Mouse (Mus musculus) ovary, postnatal 14 days (tissue): ENCODE data around the gene Lrp4.
A peak's percentile ranks its signal among the peaks of the same experiment; 100 is the strongest.

Experiments
- DNase-seq: peaks from one replicate; pipeline ENCODE4 v3.0.0; 2022; ENCODE audit warnings: low spot score

Lrp4 gene

DNA sequence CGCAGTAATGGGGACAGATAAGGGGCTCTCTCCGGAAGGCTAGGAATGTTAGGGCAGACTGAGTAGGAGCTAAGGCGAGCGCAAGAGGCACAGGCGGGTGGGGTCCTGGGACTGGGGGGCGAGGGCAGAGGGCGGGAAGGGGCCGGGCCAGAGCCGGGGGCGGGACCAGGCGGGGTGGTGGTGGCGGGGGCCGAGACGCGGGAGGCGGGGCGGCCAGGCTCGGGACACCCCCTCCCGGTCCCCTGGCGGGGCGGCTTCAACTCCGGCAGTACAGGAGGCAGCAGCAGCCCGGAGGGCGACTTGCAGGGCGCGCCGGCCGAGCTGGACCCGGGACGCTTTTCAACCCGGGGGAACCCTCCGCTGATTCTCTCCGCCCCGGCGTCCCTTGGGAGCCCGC, at the start of gene Lrp4:
TSS of gene Lrp4 (plus strand) at position 253 of the 397 bp plus-strand sequence.
- peak; percentile 46 for DNase-seq

DNA sequence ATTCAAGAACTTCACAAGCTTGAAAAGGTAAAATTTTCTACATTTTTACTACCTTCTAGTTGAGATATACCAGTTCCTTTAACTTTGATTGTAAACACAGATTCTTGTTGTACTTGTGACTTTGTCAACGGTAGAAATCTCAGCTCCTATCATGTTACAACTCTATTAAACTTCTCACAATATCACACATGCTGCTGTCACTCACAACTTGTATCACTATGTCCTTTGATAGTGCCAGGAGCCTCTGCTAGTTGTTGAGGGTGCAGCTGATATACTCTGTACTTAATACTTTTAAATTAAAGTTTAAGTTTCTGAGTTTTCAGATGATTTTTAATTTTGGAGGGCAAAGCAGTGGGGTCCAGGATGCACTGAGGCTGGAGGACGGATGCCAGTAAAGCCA, 49.3 kb upstream of the Lrp4 start:
- DNase-seq = no peak

DNA sequence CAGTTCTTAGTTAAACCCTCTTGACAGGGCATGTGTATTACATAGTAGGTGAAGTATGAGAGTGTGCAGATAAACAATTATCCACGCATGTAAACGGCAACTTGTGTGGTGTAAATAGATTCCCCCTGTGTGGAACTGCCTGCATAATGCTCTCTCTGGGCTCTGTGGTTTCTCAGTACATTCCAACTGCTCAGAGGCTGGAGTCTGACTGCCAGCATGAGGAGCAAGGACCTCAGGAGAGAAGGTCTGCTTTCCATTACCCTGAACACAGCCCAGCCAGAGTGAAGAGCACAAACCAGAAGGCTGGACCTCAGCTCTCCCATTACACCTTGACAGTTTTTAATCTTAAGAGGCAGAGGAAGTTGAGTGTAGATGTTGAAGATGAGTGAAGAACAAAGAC, 45.8 kb upstream of the Lrp4 start:
- DNase-seq = no peak

DNA sequence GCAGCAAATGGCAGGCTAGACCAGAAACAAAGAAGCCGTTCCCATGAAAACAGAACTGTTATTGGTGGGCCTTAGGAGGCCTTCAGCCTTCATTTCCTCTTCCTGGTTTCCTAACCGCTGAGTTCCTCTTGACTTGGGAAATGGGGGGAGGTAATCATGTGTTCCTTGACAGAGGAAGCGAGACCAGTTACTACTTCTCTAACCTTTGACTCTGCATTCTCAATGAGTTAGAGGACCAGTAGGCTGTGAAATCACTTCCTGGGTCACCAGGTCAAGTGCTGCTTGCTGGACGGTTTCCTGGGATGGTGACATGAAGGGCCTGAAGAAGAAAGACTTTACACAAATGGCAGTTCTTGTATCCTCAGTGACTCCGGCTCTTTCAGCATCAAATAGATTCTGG, 45.0 kb upstream of the Lrp4 start:
- no peak for DNase-seq

DNA sequence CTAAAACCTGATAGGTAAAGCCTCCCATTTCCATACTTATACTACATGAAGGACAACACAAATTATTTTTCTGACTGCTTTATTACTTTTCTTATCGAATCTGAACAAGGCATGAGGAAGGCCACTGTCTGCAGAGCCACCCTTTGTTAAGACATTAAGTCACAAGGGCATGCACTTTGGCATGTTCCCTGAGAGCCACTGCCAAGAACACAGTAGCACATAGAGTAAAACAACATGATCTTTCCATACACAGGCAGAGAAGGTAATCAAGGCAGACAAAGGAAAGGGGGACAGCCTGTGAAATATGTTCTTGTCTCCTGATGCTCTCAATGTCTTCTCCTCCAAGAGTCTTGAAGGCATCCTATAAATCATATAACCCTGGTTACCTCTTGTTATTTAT, 43.5 kb upstream of the Lrp4 start:
- DNase-seq = no peak

DNA sequence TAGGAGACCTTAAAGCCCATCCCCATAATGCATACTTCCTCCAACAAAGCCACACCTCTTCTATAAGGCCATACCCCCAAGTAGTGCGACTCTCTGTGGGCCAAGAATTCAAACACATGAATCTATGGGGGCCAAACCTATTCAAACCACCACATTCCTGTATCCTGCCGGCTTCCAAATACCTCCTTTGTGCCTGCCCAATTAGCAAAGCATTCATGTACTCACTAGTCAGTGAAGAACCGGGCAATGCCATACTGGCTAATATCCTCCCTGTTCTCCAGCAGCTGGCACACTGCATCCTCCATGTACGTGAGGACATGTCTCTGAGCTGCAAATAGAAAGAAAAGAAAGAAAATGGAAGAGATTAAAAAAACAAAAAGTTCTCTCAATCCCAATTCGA, 35.7 kb upstream of the Lrp4 start:
- DNase-seq = no peak

DNA sequence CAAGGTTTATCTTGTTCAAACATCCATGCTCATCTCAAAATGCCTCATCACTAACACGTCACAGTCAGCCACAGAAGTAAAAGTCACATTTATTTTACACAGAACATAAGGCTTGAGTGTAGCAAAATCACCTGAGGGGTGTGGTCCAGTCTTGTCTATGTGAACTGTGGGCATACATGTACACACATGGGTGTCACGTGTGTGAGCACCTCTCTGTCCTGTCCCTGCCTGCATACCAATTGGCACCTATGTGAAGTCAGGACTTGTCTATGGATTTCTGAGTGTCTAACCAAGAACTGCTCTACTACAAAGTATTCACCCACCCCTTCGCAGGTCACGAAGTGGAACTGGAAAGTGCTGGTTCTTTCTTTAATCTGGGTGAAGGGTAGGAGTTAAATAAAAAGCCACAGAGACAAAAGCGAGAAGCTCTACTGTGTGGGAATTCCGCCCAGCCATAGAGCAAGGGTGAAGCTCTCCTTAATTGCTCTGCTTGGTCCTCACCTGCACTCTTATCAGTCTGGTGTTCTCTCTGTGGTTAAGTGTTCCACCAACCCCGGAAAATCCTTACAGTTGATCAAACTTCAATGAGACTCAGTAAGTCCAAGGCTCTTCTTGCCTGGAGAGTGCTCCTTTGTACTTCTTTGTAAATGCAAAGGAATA, 33.1 kb upstream of the Lrp4 start:
- no peak for DNase-seq

DNA sequence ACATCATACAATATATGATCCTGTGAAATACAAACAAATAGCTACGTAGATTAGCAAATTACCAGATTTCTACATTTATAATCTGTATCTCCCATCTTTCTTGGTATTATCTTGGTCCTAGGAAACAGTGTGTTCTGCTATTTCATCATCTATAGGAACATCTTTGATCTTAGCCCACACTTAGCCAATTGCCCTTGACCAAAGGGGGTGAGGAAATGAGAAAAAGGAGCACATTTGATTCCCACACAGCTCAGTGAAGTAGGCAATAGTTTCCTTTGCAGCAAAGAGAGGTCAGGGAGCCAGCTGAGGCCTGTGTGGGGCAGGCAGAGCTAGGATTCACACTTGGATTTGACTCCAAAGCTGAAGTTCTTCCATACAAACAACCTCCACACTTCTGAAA, 31.0 kb upstream of the Lrp4 start:
- no peak for DNase-seq

DNA sequence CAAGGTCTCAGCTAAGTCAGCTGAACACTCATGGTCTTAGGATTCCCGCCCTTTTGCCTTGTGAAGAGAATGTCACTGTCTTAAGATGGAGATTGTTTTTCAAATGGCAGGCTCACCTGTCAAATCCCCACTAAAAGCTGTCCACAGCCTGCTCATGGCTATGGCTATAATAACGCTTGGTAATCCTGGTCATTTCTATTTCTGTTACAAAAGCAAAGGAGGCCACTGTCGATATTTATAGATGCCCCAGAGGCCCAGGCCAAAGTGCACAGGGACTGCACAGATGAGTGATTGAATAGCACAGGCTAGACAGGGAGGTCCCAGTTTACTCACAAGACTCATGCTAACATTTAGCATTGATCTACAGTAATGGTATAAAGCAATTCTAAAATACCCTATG, 28.2 kb upstream of the Lrp4 start:
- DNase-seq = no peak

DNA sequence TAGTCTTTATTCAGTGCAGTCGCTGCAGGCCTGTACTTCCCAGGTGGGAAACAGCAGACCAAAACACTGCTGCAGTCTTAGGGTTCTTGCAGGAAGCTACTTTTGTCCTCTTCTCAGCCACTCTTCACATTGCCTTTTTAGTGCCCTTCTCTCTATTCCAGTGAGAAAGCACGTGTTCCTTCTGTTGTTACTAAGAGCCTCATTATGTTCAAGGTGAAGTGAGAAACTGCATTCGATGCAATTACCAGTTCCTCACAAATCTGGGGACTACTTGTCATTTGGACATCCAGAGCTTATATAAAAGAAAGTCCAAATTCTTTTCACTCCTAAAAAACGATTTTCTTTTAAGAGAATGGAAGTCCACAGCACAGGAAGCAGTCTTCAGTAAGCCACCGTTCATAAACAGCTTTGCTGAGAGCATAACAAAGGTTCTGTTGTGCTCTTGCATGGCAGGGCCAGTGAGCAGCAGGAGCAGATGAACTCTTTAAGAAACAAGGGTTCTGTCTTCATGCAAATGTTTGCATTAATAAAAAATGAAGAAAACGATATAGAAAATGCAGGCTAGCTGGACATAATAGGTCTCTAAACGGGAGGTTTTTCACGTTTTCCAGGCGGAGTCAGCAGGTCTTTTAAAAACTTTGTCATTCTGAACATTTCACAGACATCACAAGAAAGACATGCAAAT, 27.3 kb upstream of the Lrp4 start:
- no peak for DNase-seq

DNA sequence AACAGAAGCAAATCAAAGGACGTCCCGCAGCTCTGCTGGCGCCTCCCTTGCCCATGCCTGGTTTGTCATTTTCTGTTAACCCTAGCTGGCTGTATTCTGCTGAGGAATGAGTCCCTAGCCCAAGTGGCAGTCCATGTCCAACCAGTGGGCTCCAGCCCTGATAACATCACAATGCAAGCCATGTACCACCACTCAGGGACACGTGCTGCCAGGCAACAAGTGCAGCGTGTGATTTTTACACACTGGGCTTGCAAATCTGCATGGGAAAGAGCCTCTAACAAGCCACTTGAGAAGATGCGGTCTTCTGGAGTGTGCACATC, 26.8 kb upstream of the Lrp4 start:
- DNase-seq = no peak

DNA sequence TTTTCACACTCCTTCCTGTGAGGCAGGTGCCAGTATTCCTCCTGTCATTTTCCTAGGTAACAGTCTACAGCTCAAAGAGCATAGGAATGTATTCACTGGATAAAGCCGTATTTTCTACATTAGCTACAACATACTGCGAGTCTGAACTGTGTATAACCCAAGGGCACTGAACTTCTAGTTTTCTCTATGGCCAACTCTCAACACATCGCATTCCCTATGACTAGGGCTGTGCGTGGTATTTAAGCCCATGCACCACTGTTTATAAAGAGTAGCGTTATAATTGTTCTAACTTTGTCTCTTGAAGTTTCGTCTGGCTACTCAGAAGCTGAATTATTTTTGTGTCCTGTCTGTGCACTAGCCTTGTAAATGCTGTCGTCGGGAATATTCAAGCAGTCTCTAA, 20.6 kb upstream of the Lrp4 start:
- DNase-seq = no peak

DNA sequence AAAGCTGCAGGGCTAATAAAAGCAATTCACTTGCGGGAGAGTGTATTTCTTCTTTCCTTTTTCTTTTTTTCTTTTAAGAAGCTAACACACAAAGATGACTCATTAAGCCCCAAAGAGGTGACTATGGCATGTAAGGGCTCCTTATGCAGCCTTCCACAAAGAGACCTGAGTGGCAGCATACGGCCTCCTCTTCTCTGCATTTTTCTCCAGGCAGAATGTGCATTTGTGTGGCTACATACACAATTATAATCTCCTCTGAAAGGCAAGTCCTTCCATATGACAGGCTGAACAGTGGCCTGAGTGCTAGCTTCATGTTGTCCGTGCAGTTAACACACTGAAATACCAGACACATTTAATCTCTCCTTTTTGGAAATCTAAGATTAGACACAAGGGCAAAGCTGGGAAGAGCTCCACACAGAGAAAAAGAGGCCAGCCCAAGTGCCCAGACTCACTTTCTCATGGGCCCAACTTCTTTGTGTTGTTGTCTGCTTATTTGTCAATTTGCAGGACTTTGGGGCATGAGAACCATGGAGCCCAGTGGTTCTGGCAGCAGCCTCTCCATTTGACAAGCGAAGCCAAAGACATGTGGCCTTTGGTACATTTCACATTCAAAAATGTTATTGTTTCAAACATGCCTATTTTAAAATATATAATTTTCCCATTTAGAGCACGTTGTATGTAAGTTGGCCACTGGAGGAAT, 20.0 kb upstream of the Lrp4 start:
- DNase-seq = no peak

DNA sequence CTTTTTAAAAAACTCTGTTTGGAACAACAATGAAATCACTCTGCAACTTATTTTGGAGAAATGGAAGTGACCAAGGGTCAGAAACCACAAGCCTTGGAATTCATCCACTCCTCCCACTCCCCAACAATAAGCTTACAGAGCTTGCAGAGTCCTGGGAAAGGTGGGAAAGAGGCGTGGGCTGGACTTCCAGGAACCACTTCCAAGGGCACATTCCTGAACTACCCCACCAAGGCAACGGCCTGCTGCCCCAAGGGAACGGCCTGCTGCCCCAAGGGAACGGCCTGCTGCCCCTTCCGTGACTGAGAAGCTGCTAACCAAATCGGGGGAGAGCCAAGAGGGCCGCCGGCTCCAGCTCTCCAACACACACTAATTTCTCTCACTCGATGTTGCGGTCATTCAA, 18.0 kb upstream of the Lrp4 start:
- no peak for DNase-seq

DNA sequence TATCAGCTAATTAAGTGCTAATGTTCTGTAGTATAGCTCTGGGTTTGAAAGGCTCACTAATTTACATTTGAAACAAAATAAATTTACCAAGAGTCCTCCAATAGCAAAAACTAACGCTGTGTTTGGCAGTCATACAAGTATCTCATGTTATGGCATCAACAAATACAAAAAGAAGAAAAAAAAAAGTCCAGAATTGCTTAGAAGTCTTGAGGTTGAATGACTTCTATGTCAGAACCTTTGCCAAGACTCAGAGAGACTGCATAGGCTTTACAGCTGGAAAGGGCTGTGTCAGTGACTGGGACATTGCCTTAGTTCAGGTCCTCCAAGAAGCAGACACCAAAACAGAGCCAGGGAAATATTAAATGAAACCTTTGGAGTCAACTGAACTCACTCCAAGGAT, 17.4 kb upstream of the Lrp4 start:
- no peak for DNase-seq

DNA sequence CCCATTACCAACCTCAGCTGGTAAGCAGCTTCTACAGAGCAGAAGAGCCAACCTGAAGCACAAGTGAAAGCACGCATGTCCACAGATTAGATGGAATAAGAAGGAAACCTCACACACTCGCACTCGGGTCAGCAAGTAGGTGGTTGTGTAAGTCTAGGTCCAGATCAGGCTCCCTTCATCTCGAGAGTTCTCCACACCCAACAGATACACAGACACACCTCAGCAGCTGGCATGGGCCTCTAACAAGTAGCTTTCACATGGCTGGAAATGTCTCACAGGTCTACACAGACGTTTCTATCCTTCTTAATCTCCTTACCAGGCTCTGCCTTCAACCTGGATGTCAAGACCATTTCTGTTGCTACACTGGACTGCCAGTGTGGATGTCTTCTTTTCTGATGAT, 16.6 kb upstream of the Lrp4 start:
- DNase-seq = no peak

DNA sequence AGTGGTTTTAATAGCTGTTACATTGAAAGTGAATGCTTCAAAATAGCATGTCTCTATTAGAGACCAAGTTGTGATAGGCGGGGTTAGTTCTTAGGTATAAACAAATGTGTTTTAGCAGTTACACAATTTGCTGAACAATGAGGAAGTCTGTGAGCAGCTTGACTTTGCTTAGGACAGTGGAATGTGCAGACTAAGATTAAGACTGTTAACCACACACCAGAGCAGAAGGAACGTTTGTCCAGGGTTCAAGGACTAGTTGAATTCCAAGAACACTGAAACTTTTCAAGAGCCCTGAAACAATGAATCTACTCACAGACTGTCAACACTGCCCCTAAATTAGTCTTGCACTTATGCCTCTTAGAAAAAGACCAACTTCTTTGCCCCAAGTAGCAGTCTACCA, 15.6 kb upstream of the Lrp4 start:
- no peak for DNase-seq

DNA sequence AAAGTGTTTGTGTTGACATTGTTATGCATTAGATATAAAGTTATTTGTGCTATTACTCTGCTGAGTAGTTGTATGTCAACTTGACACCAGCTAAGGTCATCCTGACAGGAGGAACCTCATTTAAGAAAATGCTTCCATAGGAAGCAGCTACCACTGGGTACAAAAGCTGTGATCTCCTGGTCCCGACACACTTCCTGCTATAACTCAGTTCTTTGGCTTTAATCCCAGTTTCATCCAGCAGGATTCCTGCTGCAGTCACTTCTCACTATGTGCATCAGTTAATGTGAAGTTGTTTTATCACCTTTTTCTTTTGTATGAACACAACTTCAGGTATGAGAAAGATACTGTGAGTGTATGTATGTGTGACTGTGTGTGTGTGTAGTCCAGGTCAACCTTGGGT, 15.1 kb upstream of the Lrp4 start:
- DNase-seq = no peak

DNA sequence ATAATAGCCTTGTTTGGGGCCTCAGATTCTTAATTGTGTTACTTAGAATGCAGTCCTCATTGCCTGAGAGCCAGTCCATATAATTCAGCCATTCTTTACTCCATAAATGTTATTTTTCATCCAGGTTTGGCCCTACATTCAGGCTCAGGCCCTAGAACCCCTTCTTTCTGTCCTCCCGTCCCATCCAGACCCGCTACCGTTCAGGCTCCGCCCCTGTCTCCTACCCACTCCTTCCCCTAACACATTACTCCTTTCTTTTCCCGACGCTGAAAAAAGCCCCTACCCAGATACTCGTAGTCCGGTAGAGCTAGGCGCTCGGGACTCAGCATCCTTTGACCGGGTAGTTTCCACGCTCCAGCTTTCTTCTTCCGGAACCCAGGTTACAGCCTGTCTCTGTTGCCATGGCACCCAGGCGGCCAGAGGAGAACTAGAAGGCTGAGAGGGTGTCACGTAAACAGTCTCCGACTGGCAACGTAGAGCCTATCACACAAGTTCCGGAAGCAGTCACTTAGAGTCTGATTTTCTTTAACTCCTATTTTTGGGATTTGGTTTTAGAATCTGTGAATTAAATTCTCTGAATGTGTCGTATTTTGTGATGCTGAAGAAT, 12.9 kb upstream of the Lrp4 start, which contains the start of gene 1110051M20Rik:
TSS of gene 1110051M20Rik (minus strand) at position 419 of the 607 bp plus-strand sequence.
- peak; percentile 85 for DNase-seq

DNA sequence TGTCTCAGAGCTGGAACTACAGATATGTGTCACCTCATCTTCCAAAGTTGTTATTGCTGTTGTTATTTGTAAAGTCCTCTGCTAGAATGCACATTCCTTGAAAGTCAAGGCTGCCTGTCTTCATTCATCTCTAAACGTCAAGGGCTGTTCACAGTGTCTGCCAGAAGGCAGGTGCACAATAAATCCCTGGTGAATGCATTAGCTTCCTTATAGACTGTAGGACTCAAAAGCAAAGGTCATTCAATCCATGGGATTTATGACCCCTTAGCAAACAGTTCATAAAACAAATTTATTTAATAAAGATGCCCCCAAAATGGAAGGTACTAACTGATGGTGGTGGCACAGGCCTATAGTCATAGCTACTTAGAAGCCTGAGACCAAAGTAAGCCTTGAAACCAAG, 7.6 kb upstream of the Lrp4 start:
- DNase-seq = no peak

DNA sequence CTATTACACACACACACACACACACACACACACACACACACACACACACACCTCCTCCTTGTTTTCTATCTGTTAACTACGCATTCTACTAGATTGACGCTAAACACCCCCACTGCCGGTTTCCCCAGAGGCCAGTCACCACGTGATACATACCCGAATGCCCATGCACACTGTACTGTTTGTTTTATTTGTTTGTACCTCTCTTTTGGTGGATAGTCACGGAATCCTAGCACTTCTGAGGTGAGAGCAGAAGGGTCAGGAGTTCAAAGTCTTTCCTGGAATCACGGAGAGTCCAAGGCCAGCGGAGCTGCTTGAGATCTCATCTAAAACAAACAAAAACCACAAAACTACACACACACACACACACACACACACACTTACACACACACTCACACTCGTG, 7.0 kb upstream of the Lrp4 start:
- DNase-seq = no peak

DNA sequence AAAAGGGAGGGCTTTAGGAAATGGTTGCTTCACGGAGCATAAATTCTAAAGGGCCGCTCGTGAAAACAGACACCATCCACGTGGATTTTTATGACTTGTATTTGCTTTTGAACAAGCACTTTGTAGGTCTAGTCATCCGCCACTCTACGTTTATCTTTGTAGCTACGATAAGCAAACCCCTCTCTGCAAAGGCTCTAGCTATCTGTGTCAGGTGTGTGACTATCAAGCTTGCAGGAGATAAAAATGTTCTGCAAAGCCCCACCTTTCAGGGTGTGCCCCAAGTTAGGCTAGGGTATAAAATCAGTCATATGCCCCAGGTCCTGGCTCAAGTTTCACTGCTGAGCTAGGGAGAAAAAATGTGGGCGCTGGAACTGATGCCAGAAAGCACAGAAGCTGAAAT, 4.7 kb upstream of the Lrp4 start:
- DNase-seq = no peak
